In the genomic region with DNA sequence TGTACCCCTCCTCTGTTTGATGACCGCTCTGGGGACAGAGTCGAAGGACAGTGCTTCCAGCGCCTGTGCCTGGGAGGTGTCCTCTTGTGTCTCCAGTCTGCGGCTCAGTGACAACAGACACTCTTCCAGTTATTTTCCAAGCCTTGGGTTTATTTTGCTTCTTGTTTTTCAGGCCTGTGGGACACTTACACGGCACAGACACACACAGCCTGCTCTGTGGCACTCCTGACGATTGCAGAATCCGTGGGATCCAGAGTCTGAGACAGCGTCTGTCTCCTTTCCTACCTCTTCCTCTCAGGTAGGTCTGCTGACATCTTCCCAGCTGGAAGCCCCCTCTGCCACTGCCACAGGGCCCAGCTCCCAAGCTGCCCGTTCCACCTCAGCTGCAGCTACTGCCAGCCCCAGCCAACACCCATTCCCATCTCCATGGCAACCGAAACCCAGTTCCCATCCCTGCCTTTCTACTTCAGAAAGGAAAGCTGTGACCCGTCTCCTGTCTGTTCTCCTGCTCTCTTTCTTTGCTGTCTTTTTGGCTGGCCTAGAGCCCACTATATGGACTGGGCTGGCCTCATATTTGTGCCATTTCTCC, we compare ENCODE assay signal across 11 mouse cellular contexts. TPM values are rescaled to one million over a fixed set of nuclear protein-coding genes. Genes with fewer than 3 reads are reported as not detected.
A peak's percentile ranks its signal among the peaks of the same experiment; 100 is the strongest.
DNase-seq lines count a peak whose midpoint lies in the region; ATAC-seq lines count a peak whose summit lies in the region.
"Had no signal": no experiment of that assay in that cellular context is flagged by ENCODE, and none has a peak within 500 bp of the region (broad histone marks: within the 10 kb centered on the region; RNA-seq: fewer than 3 reads in every experiment).

No protein-coding gene starts in this region.

- no peak for ATAC-seq in limb, embryonic 13.5 days (ENCODE audit: low FRiP score, low read depth)
- ATAC-seq in erythroblast, adult 5-6 weeks (replicated peaks; ENCODE audit: low FRiP score, poor library complexity, severe bottlenecking): no peak
- ATAC-seq: intestine, embryonic 16.5 days had no signal

- no peaks in the 10 kb centered on the region for H3K27me3 ChIP-seq in limb, embryonic 13.5 days

- 59% methylated on average over 11 of the region's 11 CpGs for WGBS in limb, embryonic 13.5 days

- peaks cover 16% of the 10 kb centered on the region for H3K4me1 ChIP-seq in limb, embryonic 13.5 days

- no peak overlapping the region for H3K4me2 ChIP-seq in limb, embryonic 13.5 days (replicated peaks)

- DNase-seq in left cerebral cortex, adult 18-20 months (ENCODE audit: low spot score in 2 of 2): peak; percentile 59 to 70
- DNase-seq in left cerebral cortex, adult 11 months (ENCODE audit: low spot score): no peak
- peak; percentile 63 to 68 for DNase-seq in frontal cortex, postnatal 36 days (ENCODE audit: low spot score in 2 of 2)
- peak; percentile 41 for DNase-seq in right cerebral cortex, postnatal 4 days
- no peak for DNase-seq in thymus, postnatal 14 days
- DNase-seq in urinary bladder, postnatal 36 days (ENCODE audit: low spot score in 2 of 2): no peak

- peak overlapping the region; percentile 25; the same call in 1 of the 2 replicates for H3K9ac ChIP-seq in limb, embryonic 13.5 days

- H3K27ac ChIP-seq in limb, embryonic 13.5 days: no peak overlapping the region

- no peaks in the 10 kb centered on the region for H3K9me3 ChIP-seq in limb, embryonic 13.5 days

- H3K36me3 ChIP-seq in limb, embryonic 13.5 days: peaks cover 7% of the 10 kb centered on the region

- no peak overlapping the region for H3K4me3 ChIP-seq in limb, embryonic 13.5 days

RNA-seq across cellular contexts. Expression of a gene that starts 21.4 kb away (rescaled TPM):
- 100 to 1,000 TPM; 175 to 214 TPM for total RNA-seq in left cerebral cortex, adult 18-20 months (2021)
- polyA plus RNA-seq in limb, embryonic 13.5 days (2015; fragmentation: Nextera tagmentation; extraction: Ambion mirVana): 108 TPM in 2 replicates
- 47.5 and 64.2 TPM in 2 replicates for total RNA-seq in erythroblast, adult 5-6 weeks (2015; ENCODE audit: low replicate concordance)
- 49.6 and 56.0 TPM in 2 replicates for total RNA-seq in erythroblast, adult 5-6 weeks (2017; ENCODE audit: low replicate concordance)

RNA-seq across cellular contexts. Expression of a gene that starts 32.4 kb away (rescaled TPM):
- 1 to 10 TPM in 1 of 2 experiments, under 1 TPM in 1; 0.94 to 2.4 TPM for total RNA-seq in left cerebral cortex, adult 18-20 months (2021)
- not detected in 2 replicates for polyA plus RNA-seq in limb, embryonic 13.5 days (2015; fragmentation: Nextera tagmentation; extraction: Ambion mirVana)
- total RNA-seq in erythroblast, adult 5-6 weeks (2015; ENCODE audit: low replicate concordance): not detected in 2 replicates
- total RNA-seq in erythroblast, adult 5-6 weeks (2017; ENCODE audit: low replicate concordance): not detected in 2 replicates
- total RNA-seq: neutrophil, adult 5-6 weeks had no signal
- polyA plus RNA-seq: intestine, embryonic 16.5 days; liver, embryonic 16.5 days had no signal

Comparison
In these comparisons a context has a peak if more than half of its experiments do, and no peak if none do; other contexts are left out.
1. DNase-seq: peak in left cerebral cortex, adult 18-20 months (2 of 2), frontal cortex, postnatal 36 days (2 of 2) and right cerebral cortex, postnatal 4 days (single experiment); none in left cerebral cortex, adult 11 months (single experiment), thymus, postnatal 14 days (single experiment) and urinary bladder, postnatal 36 days (0 of 2).